Mouse (Mus musculus): ENCODE measurements at regions not wholly inside any gene's neighbourhood (a gene's known extent, or its start where the extent isn't known, plus 50 kb on each side); places are given as distances from the start of the nearest gene placed in this dataset.

GRCm38 (mm10) chr14:89823436-89823835, 1352.2 kb upstream of the Pcdh20 start:
- TF ChIP-seq POLR2A (IDR thresholded peaks at IDR 0.05; ENCODE audit: borderline replicate concordance, extremely low read depth, insufficient read depth, insufficient read length, poor library complexity, severe bottlenecking) (no peak), CTCF (IDR thresholded peaks at IDR 0.05; ENCODE audit: borderline replicate concordance, extremely low read depth, insufficient read depth, insufficient read length) (no peak)
